In the genomic region with DNA sequence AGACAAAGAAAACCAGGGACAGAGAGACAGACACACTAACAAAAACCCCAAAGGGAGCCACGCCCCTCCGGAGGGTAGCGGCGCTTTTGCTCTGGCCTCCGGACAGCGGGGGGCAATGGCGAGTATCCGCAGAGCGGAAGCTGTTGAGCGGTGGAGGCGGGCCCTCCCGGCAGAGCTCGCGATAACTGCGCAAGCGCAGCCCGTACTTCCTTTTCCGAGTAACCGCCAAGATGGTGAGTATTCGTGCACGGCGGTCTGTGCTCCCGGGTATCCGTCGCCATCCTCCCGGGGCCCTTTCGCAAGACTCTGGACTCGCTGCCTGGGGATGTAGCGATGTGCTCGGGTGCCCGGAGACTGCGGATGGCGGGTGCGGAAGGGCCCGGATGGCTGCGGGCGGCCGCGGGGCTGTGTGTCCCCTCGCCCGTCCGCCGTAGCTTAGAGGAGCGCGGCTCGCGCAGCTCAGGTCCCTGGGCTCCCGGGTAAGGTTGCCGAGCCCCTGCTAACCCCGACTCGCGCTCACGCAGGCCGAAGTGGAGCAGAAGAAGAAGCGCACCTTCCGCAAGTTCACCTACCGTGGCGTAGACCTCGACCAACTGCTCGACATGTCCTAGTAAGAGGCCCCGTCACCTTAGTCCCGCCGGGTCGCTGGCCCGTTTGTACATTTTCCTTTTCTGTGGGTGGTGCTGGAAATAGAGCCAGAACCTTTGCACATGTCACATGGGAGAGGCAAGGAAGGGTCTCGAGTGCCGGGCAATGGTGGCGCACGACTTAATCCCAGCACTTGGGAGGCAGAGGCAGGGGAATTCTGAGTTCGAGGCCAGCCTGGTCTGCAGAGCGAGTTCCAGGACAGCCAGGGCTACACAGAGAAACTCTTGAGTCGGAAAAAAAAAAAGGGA, we compare ENCODE assay signal across 8 mouse cellular contexts. TPM values are rescaled to one million over a fixed set of nuclear protein-coding genes. Genes with fewer than 3 reads are reported as not detected.
DNase-seq lines count a peak whose midpoint lies in the region; ATAC-seq and TF ChIP-seq lines count a peak whose summit lies in the region.

A gene (plus strand): TSS at position 203 of the 896 bp plus-strand sequence.

- H3K9ac ChIP-seq in kidney, embryonic 14.5 days (ENCODE audit: low read depth, low read length) = peak within 1 kb of the TSS; percentile 97
- peak within 1 kb of the TSS; percentile 92 for H3K9ac ChIP-seq in limb, embryonic 15.5 days

- TF ChIP-seq POLR2A in bone marrow macrophage, adult 2 months (IDR thresholded peaks at IDR 0.05; ENCODE audit: borderline replicate concordance, low read depth, low read length) = 0 out of 2 replicates have a peak, but pooled peaks have one; percentile 84
- TF ChIP-seq POLR2A in embryonic fibroblast, embryonic 13.5 days (IDR thresholded peaks at IDR 0.05; ENCODE audit: low read depth, low read length) = peak; percentile 97

- peak; percentile 97 for DNase-seq in A20 (ENCODE audit: low read depth, low spot score)
- DNase-seq in heart, adult 9 months (ENCODE audit: low spot score in 2 of 2) = peak; percentile 89 to 93
- DNase-seq in monocyte, adult 2 months (ENCODE audit: low read depth in 1 of 2, low spot score in 2 of 2) = peak; percentile 82 to 92
- DNase-seq in spleen, postnatal 36 days (ENCODE audit: low spot score in 2 of 2) = peak; percentile 94

- H3K9me3 ChIP-seq in kidney, embryonic 14.5 days (ENCODE audit: control insufficient read depth, low read length) = no peaks in the 10 kb centered on the region
- H3K9me3 ChIP-seq in limb, embryonic 15.5 days = no peaks in the 10 kb centered on the region

- H3K36me3 ChIP-seq in kidney, embryonic 14.5 days (ENCODE audit: control insufficient read depth, insufficient read depth, low read length) = peaks cover 32% of the 10 kb centered on the region
- H3K36me3 ChIP-seq in limb, embryonic 15.5 days = peaks cover 37% of the 10 kb centered on the region

- TF ChIP-seq CTCF in bone marrow macrophage, adult 2 months (IDR thresholded peaks at IDR 0.05; ENCODE audit: low read depth, low read length) = no peak; the same call in 1 of the 2 replicates
- peak; percentile 31; the same call in 1 of the 2 replicates for TF ChIP-seq CTCF in embryonic fibroblast, embryonic 13.5 days (IDR thresholded peaks at IDR 0.05; ENCODE audit: borderline replicate concordance, insufficient read depth, low read length)

- under 1% methylated on average over 71 of the region's 72 CpGs for WGBS in kidney, embryonic 14.5 days
- under 1% methylated on average over 72 of the region's 72 CpGs for WGBS in limb, embryonic 15.5 days

- peak within 1 kb of the TSS; percentile 93 for H3K4me3 ChIP-seq in bone marrow macrophage, adult 2 months (ENCODE audit: insufficient read depth, low read length)
- H3K4me3 ChIP-seq in embryonic fibroblast, embryonic 13.5 days (ENCODE audit: insufficient read depth, low read length) = peak within 1 kb of the TSS; percentile 98
- H3K4me3 ChIP-seq in kidney, embryonic 14.5 days (ENCODE audit: low read length) = peak within 1 kb of the TSS; percentile 94
- H3K4me3 ChIP-seq in limb, embryonic 15.5 days = peak within 1 kb of the TSS; percentile 68

- ATAC-seq in kidney, embryonic 14.5 days (ENCODE audit: low FRiP score, low TSS enrichment) = peak; percentile 87
- ATAC-seq in limb, embryonic 15.5 days (ENCODE audit: insufficient number of reproducible peaks, low FRiP score, low TSS enrichment, low read depth) = peak; percentile 84

- H3K4me2 ChIP-seq in kidney, embryonic 14.5 days (replicated peaks; ENCODE audit: low read depth, low read length) = peak within 1 kb of the TSS; percentile 72
- H3K4me2 ChIP-seq in limb, embryonic 15.5 days = peak within 1 kb of the TSS; percentile 75

- peaks cover 3% of the 10 kb centered on the region; the same call in 1 of the 2 replicates for H3K4me1 ChIP-seq in bone marrow macrophage, adult 2 months (ENCODE audit: control insufficient read depth, insufficient read depth, low read length)
- no peaks in the 10 kb centered on the region; the same call in 1 of the 2 replicates for H3K4me1 ChIP-seq in embryonic fibroblast, embryonic 13.5 days (ENCODE audit: control insufficient read depth, insufficient read depth, low read length)
- peaks cover 10% of the 10 kb centered on the region for H3K4me1 ChIP-seq in kidney, embryonic 14.5 days (ENCODE audit: control insufficient read depth, insufficient read depth, low read length)
- H3K4me1 ChIP-seq in limb, embryonic 15.5 days = peaks cover 42% of the 10 kb centered on the region

- peaks cover 2% of the 10 kb centered on the region; the same call in 1 of the 2 replicates for H3K27me3 ChIP-seq in kidney, embryonic 14.5 days (ENCODE audit: control insufficient read depth, insufficient read depth, low read length)
- peaks cover 9% of the 10 kb centered on the region for H3K27me3 ChIP-seq in limb, embryonic 15.5 days

- peak within 1 kb of the TSS; percentile 67 for H3K27ac ChIP-seq in bone marrow macrophage, adult 2 months (ENCODE audit: insufficient read depth, low read depth, low read length)
- peak within 1 kb of the TSS; percentile 49 for H3K27ac ChIP-seq in embryonic fibroblast, embryonic 13.5 days (ENCODE audit: insufficient read depth, low read length)
- H3K27ac ChIP-seq in kidney, embryonic 14.5 days (ENCODE audit: low read depth, low read length) = peak within 1 kb of the TSS; percentile 95
- peak within 1 kb of the TSS; percentile 96 for H3K27ac ChIP-seq in limb, embryonic 15.5 days

RNA-seq across cellular contexts. Expression of the gene that starts here (rescaled TPM):
- polyA plus RNA-seq in bone marrow macrophage, adult 2 months (2012; ENCODE audit: insufficient read depth, insufficient read length, missing spikeins) = 1,336 and 1,616 TPM in 2 replicates
- 2,340 and 2,493 TPM in 2 replicates for polyA plus RNA-seq in embryonic fibroblast, embryonic 13.5 days (2011; ENCODE audit: insufficient read length, low read depth, missing spikeins)
- 1,166 and 1,350 TPM in 2 replicates for polyA plus RNA-seq in kidney, embryonic 14.5 days (2014; fragmentation: Nextera tagmentation; extraction: Ambion mirVana)
- polyA plus RNA-seq in limb, embryonic 15.5 days (2015; fragmentation: Nextera tagmentation; extraction: Ambion mirVana) = 842 and 925 TPM in 2 replicates

Comparison
In these comparisons a context has a peak if more than half of its experiments do, and no peak if none do; other contexts are left out.
1. Peak in every context shown above with its lines: DNase-seq, ATAC-seq, H3K4me3 ChIP-seq and H3K27ac ChIP-seq.